Mouse (Mus musculus) heart, postnatal 0 days (tissue): ENCODE measurements around the gene Magt1.

Experiments used
- CTCF ChIP-seq: IDR thresholded peaks from 2 replicates; pipeline ENCODE4 v1.5.1; 2016; ENCODE audit warnings: antibody characterized with exemption, control low read depth, low read depth
- EP300 ChIP-seq: IDR thresholded peaks from 2 replicates; pipeline ENCODE4 v1.6.1; 2016; ENCODE audit warnings: antibody characterized with exemption, low read depth

DNA sequence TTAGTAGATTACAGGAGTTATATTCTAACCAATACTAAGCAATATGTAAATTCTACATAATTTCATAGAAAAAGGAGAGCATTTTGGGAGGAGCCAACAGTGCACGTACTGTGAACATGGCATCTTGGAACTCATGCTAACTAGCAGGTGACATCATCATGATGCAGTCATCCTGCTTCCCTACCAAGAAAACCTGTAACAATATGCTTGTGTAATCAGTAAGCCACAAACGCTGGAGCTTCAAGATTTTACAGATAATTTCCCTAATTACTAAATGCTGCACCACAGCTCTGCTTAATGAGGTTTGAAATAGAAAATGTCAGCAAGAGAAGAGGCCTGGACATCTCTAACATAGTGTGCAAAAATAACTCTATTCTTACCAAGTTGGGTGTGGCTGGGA is 24.0 kb upstream of the Magt1 start:
- no peak for TF ChIP-seq CTCF
- TF ChIP-seq EP300: no peak
